8 mouse cellular contexts compared by ENCODE assay signal in genomic region chr3:142294616-142295286, GRCm38 (mm10).
A peak's percentile ranks its signal among the peaks of the same experiment; 100 is the strongest.
DNase-seq lines count a peak whose midpoint lies in the region; ATAC-seq lines count a peak whose summit lies in the region.

No protein-coding gene starts in this region.

- no peaks in the 10 kb centered on the region for H3K27me3 ChIP-seq in heart, embryonic 15.5 days
- peaks cover 12% of the 10 kb centered on the region; the same call in 1 of the 2 replicates for H3K27me3 ChIP-seq in limb, embryonic 13.5 days

- H3K36me3 ChIP-seq in heart, embryonic 15.5 days = peaks cover 8% of the 10 kb centered on the region; the same call in 1 of the 2 replicates
- H3K36me3 ChIP-seq in limb, embryonic 13.5 days = no peaks in the 10 kb centered on the region

- no peak overlapping the region for H3K27ac ChIP-seq in heart, embryonic 15.5 days
- H3K27ac ChIP-seq in limb, embryonic 13.5 days = no peak overlapping the region

- no peaks in the 10 kb centered on the region for H3K4me1 ChIP-seq in heart, embryonic 15.5 days (replicated peaks)
- no peaks in the 10 kb centered on the region for H3K4me1 ChIP-seq in limb, embryonic 13.5 days

- H3K4me2 ChIP-seq in heart, embryonic 15.5 days = no peak overlapping the region
- no peak overlapping the region for H3K4me2 ChIP-seq in limb, embryonic 13.5 days (replicated peaks)

- H3K9ac ChIP-seq in heart, embryonic 15.5 days = no peak overlapping the region
- no peak overlapping the region for H3K9ac ChIP-seq in limb, embryonic 13.5 days

- H3K9me3 ChIP-seq in heart, embryonic 15.5 days (replicated peaks) = no peaks in the 10 kb centered on the region
- H3K9me3 ChIP-seq in limb, embryonic 13.5 days = no peaks in the 10 kb centered on the region

- 26% methylated on average over 7 of the region's 7 CpGs for WGBS in heart, embryonic 15.5 days
- WGBS in limb, embryonic 13.5 days = 27% methylated on average over 7 of the region's 7 CpGs

- DNase-seq in gastrocnemius, adult 18-20 months (ENCODE audit: low spot score) = peak; percentile 70
- no peak for DNase-seq in gastrocnemius, postnatal 25 days
- peak; percentile 83 for DNase-seq in 416B (ENCODE audit: low read depth)
- peak; percentile 38 for DNase-seq in T-cell, adult 2 months (ENCODE audit: low spot score)
- peak; percentile 15 to 18 for DNase-seq in natural killer cell, adult 2 months (ENCODE audit: low spot score in 2 of 2)
- no peak for DNase-seq in urinary bladder, adult 2 months (ENCODE audit: low spot score)

- no peak overlapping the region for H3K4me3 ChIP-seq in heart, embryonic 15.5 days
- H3K4me3 ChIP-seq in limb, embryonic 13.5 days = no peak overlapping the region

- 0 out of 2 replicates have a peak, but pooled peaks have one; percentile 35 for ATAC-seq in heart, embryonic 15.5 days (replicated peaks; ENCODE audit: insufficient number of reproducible peaks, insufficient read depth, low FRiP score, low read depth)
- peak; percentile 67; the same call in 1 of the 2 replicates for ATAC-seq in limb, embryonic 13.5 days (ENCODE audit: low FRiP score, low read depth)

Comparison
In these comparisons a context has a peak if more than half of its experiments do, and no peak if none do; other contexts are left out.
1. DNase-seq: peak in gastrocnemius, adult 18-20 months (single experiment), 416B (single experiment), T-cell, adult 2 months (single experiment) and natural killer cell, adult 2 months (2 of 2); none in gastrocnemius, postnatal 25 days (single experiment) and urinary bladder, adult 2 months (single experiment).